Mouse (Mus musculus): ENCODE results near the gene St3gal4.

- TF ChIP-seq POLR2A (IDR thresholded peaks at IDR 0.05; ENCODE audit: borderline replicate concordance, extremely low read depth, insufficient read depth, insufficient read length, poor library complexity, severe bottlenecking) (no peak), CTCF (IDR thresholded peaks at IDR 0.05; ENCODE audit: borderline replicate concordance, extremely low read depth, insufficient read depth, insufficient read length) (no peak)
These were observed 68.2 kb downstream of the St3gal4 start for GRCm38 (mm10) chr9:35050701-35051454.
